Mouse (Mus musculus) bone marrow macrophage, adult 2 months (primary cell): Measurements from ENCODE around the gene Zfp423. TPM values are rescaled to one million over a fixed set of nuclear protein-coding genes. Genes with fewer than 3 reads are reported as not detected.

Experiments used
- H3K27ac ChIP-seq: 2 replicates; pipeline ENCODE4 v1.5.1; 2012; ENCODE audit warnings: low read depth, low read length; ENCODE audit not compliant: insufficient read depth
- H3K4me1 ChIP-seq: 2 replicates; pipeline ENCODE4 v1.6.1; 2012; ENCODE audit warnings: low read length; ENCODE audit not compliant: control insufficient read depth, insufficient read depth
- H3K4me3 ChIP-seq: 2 replicates; pipeline ENCODE4 v1.5.1; 2012; ENCODE audit warnings: mild to moderate bottlenecking, low read length, moderate library complexity; ENCODE audit not compliant: insufficient read depth
- CTCF ChIP-seq: IDR thresholded peaks from 2 replicates; pipeline ENCODE4 v1.5.1; 2012; ENCODE audit warnings: low read depth, mild to moderate bottlenecking, low read length, moderate library complexity
- POLR2A ChIP-seq: IDR thresholded peaks from 2 replicates; pipeline ENCODE4 v1.6.1; 2012; ENCODE audit warnings: mild to moderate bottlenecking, low read depth, low read length, borderline replicate concordance
- polyA plus RNA-seq: library from polyadenylated mRNA; stranded (reverse); fragments of >200 nt; gene quantifications from 2 replicates; pipeline ENCODE4 v1.2.4, GENCODE M21; 2012; ENCODE audit not compliant: missing spikeins, insufficient read depth, insufficient read length

Gene Zfp423
- polyA plus RNA-seq, 1 experiment: not detected

- Histone ChIP-seq H3K4me1 (no peaks in the 10 kb centered on the region), H3K4me3 (no peak overlapping the region), H3K27ac (no peak overlapping the region)
- TF ChIP-seq POLR2A (no peak), CTCF (no peak)
Observed at GRCm38 (mm10) chr8:87928857-87929256, 30.5 kb downstream of the Zfp423 start.

DNA sequence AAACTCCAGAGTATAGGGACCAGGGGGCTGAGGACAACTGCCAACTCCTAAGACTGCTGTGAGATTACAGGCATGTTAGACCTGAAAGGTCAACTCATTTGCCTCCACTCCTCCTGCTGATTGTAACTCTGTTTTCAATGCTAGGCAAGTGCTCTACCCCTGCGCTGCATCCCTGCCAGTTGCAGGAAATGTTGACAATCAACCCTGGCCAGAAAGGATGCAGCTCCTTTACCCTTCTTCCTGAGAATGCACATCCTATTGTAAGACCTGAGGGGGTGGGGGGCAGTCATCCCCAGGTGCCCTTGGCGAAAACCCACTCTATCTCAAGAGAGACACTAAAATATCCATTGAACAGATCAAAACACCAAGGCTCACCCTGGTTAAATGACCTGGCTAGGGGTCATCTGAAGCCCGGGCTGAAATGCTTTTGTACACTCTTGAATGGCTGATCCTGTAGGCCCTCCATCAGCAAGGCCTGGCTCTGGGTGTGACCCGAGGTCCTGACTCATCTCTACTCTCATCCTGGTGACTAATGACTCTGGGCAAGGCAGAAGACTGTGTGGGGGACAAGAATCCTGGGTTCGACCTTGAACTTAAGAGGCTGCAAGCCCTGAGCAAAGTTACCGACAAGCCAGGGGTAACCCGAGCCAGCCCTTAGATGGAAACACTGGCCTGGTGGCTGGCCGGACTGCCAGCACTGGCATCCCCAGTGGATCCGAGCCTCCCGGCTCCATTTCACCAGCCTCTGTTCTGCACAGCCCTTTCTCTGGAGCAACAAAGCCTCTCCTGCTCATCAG, 32.2 kb downstream of the Zfp423 start:
- TF ChIP-seq POLR2A (no peak), CTCF (no peak)
- Histone ChIP-seq H3K27ac (no peak overlapping the region), H3K4me1 (no peaks in the 10 kb centered on the region), H3K4me3 (no peak overlapping the region)

GRCm38 (mm10) chr8:87926098-87926890, 33.1 kb downstream of the Zfp423 start:
- Histone ChIP-seq H3K27ac (no peak overlapping the region), H3K4me3 (no peak overlapping the region), H3K4me1 (no peaks in the 10 kb centered on the region)
- TF ChIP-seq POLR2A (no peak), CTCF (no peak)

- TF ChIP-seq POLR2A (no peak), CTCF (no peak)
- Histone ChIP-seq H3K4me3 (no peak overlapping the region), H3K4me1 (no peaks in the 10 kb centered on the region), H3K27ac (no peak overlapping the region)
Observed at GRCm38 (mm10) chr8:87922936-87923335, 36.5 kb downstream of the Zfp423 start.

DNA sequence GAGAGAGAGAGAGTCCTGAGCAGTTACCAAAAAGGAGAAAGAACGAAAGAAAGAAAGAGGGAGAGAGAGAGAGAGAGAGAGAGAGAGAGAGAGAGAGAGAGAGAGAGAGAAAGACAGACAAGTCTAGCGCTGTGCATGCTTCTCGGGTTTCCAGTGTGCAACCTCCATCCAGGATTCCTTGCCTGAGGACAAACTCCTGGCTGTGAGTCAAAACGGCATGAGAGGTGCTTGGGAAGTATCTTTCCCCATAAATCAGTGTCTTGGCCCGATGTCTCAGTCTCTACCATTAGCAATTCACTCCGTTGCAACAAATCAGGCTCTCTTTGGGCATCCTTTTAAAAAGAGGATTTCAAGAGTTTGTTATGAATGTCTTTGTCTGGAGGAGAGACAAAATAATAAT, 36.9 kb downstream of the Zfp423 start:
- Histone ChIP-seq H3K27ac (no peak overlapping the region), H3K4me1 (no peaks in the 10 kb centered on the region), H3K4me3 (no peak overlapping the region)
- TF ChIP-seq POLR2A: no peak
- no peak for TF ChIP-seq CTCF

- TF ChIP-seq CTCF (no peak), POLR2A (no peak)
- Histone ChIP-seq H3K4me3 (no peak overlapping the region), H3K27ac (no peak overlapping the region), H3K4me1 (no peaks in the 10 kb centered on the region)
Observed at GRCm38 (mm10) chr8:87918004-87918403, 41.4 kb downstream of the Zfp423 start.

GRCm38 (mm10) chr8:87915763-87916162, 43.6 kb downstream of the Zfp423 start:
- Histone ChIP-seq H3K4me1 (no peaks in the 10 kb centered on the region), H3K4me3 (no peak overlapping the region), H3K27ac (no peak overlapping the region)
- no peak for TF ChIP-seq POLR2A
- TF ChIP-seq CTCF: no peak

GRCm38 (mm10) chr8:87914247-87914967, 45.0 kb downstream of the Zfp423 start:
- no peak overlapping the region for H3K4me3 ChIP-seq
- TF ChIP-seq POLR2A: no peak
- no peak for TF ChIP-seq CTCF
- H3K27ac ChIP-seq: no peak overlapping the region
- H3K4me1 ChIP-seq: no peaks in the 10 kb centered on the region

DNA sequence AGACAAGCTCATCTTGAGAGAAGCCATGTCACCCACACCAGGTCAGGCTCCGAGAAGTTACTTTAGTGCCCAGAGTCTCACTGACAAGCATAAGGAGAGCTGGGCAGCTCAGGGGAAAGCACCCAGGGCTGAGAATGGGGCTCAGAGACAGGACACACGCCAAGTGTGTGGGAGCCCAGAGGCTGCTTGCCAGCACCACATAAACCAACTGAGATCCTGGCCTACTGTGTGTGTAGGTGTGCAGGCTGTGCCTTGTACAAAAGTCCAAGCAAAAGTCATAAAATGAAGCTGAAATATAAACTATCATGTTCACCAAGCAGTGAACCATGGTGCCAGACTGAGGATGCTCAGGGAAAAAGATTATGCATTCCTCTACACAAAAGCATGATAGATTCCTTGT, 50.5 kb downstream of the Zfp423 start:
- H3K27ac ChIP-seq: no peak overlapping the region
- TF ChIP-seq POLR2A (no peak), CTCF (no peak)
- H3K4me3 ChIP-seq: no peak overlapping the region
- H3K4me1 ChIP-seq: no peaks in the 10 kb centered on the region

GRCm38 (mm10) chr8:87905404-87905803, 54.0 kb downstream of the Zfp423 start:
- TF ChIP-seq POLR2A (no peak), CTCF (no peak)
- no peak overlapping the region for H3K4me3 ChIP-seq
- H3K27ac ChIP-seq: no peak overlapping the region
- H3K4me1 ChIP-seq: no peaks in the 10 kb centered on the region
